Mouse (Mus musculus): ENCODE measurements at regions not wholly inside any gene's neighbourhood (a gene's known extent, or its start where the extent isn't known, plus 50 kb on each side); places are given as distances from the start of the nearest gene placed in this dataset.
"Not testable (repeated sequence)": the region's sequence is repeated elsewhere in the genome, so short reads cannot be mapped to it uniquely, and the experiment has no call there.

- Histone ChIP-seq H3K4me1 (ENCODE audit: insufficient read depth) (no peaks in the 10 kb centered on the region), H3K4me2 (ENCODE audit: low read depth, low read length) (no peak overlapping the region), H3K36me3 (replicated peaks; ENCODE audit: insufficient read depth, low read length) (no peaks in the 10 kb centered on the region), H3K4me3 (ENCODE audit: low read depth, low read length) (no peak overlapping the region), H3K9ac (replicated peaks) (no peak overlapping the region), H3K27ac (ENCODE audit: low read depth) (no peak overlapping the region), H3K27me3 (ENCODE audit: insufficient read depth, low read length) (no peaks in the 10 kb centered on the region), H3K9me3 (ENCODE audit: low read length) (no peaks in the 10 kb centered on the region)
- WGBS (ENCODE audit: insufficient replicate concordance), result 53% methylated on average over 3 of the region's 3 CpGs
- DNase-seq, result no peak
- ATAC-seq, result no peak
- TF ChIP-seq CTCF (IDR thresholded peaks at IDR 0.05; ENCODE audit: low read depth), result no peak
- TF ChIP-seq EP300 (IDR thresholded peaks at IDR 0.05; ENCODE audit: low read depth), result no peak
These were observed 350.5 kb upstream of the Hand2 start for GRCm38 (mm10) chr8:56970311-56970710.

DNA sequence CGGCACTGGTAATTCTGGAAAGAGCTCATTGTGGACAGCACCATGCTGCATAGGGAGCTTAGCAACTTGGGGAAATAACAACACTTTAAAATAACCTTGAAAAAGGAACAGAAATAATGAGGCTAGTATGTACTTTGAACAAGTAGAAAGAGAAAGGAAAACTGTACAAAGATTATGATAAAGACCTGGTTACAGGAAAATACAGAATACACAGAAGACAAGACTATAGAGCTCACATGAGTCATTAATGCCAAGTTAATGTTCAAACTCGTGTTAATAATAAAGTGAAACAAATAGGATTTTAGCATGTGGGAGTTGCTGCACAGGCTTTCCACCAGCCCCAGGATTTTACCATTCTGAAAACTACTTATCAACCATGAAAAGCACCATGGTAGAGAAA is 341.8 kb upstream of the Hand2 start:
- H3K4me2 ChIP-seq (ENCODE audit: low read depth, low read length), result no peak overlapping the region
- no peaks in the 10 kb centered on the region for H3K36me3 ChIP-seq (replicated peaks; ENCODE audit: insufficient read depth, low read length)
- no peak overlapping the region for H3K27ac ChIP-seq (ENCODE audit: low read depth)
- WGBS (ENCODE audit: insufficient replicate concordance), result 58% methylated on average over 2 of the region's 2 CpGs
- H3K4me1 ChIP-seq (ENCODE audit: insufficient read depth), result no peaks in the 10 kb centered on the region
- no peak for DNase-seq
- no peaks in the 10 kb centered on the region for H3K9me3 ChIP-seq (ENCODE audit: low read length)
- TF ChIP-seq EP300 (IDR thresholded peaks at IDR 0.05; ENCODE audit: low read depth) (no peak), CTCF (IDR thresholded peaks at IDR 0.05; ENCODE audit: low read depth) (no peak)
- H3K9ac ChIP-seq (replicated peaks), result no peak overlapping the region
- ATAC-seq, result no peak
- no peak overlapping the region for H3K4me3 ChIP-seq (ENCODE audit: low read depth, low read length)
- H3K27me3 ChIP-seq (ENCODE audit: insufficient read depth, low read length), result no peaks in the 10 kb centered on the region

DNA sequence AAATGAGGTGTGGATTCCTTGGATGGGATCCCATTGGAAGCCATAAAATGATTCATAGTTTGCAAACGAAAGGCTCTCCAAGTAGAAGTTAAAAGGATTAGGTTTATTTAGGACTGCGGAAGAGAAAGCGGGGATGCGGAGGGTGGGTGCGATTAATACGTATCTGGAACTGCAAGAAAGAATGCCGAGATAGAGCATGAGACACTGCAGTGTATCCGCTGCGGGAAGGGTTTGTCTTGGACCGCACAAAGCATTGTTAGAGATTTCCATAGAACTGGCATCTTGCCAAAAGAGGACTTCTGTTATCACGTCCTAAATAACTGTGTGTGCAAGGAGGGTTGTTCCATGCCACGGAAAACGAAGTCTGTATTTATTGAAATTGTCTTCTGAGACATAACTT is 341.4 kb upstream of the Hand2 start:
- H3K4me2 ChIP-seq (ENCODE audit: low read depth, low read length), result no peak overlapping the region; the same call in 1 of the 2 replicates
- no peak for DNase-seq

DNA sequence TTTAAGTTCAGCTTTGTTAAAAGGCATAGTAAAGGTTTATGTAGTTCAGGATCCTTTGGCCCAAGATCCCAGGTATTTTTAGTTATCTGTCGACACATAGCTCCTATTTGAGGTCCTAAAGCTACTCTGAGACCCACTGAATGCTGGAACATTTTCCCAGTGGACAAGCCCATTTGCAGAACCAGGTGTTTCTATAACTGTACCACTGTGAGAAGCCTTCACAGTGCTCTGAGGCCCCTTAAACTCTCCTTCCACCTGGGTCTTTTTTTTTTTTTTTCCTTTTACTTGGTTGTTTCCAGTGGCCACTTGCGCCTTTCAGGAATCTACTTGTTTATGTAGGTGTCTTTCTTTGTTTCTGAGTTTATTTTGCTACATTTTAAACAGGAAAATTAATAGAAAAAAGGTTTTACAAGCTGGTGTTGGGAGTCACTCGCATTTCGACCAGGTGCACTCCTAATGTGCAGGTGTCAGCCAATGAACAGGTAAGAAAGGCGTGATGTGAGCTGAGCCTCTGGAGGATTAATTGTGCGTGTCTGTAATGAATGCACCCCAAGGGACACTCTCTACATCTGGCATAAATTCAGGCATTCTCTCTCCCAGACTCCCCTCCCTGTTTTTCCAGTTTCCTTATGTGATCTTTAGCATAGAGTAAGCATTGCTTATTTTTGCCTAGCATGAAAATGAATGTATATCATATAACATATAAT is 310.3 kb upstream of the Hand2 start:
- Histone ChIP-seq H3K4me1 (ENCODE audit: insufficient read depth) (no peaks in the 10 kb centered on the region), H3K27ac (ENCODE audit: low read depth) (no peak overlapping the region), H3K36me3 (replicated peaks; ENCODE audit: insufficient read depth, low read length) (no peaks in the 10 kb centered on the region), H3K9me3 (ENCODE audit: low read length) (no peaks in the 10 kb centered on the region), H3K4me3 (ENCODE audit: low read depth, low read length) (no peak overlapping the region), H3K27me3 (ENCODE audit: insufficient read depth, low read length) (no peaks in the 10 kb centered on the region), H3K9ac (replicated peaks) (no peak overlapping the region), H3K4me2 (ENCODE audit: low read depth, low read length) (no peak overlapping the region)
- ATAC-seq, result no peak
- DNase-seq, result no peak
- WGBS (ENCODE audit: insufficient replicate concordance), result 71% methylated on average over 6 of the region's 6 CpGs
- TF ChIP-seq CTCF (IDR thresholded peaks at IDR 0.05; ENCODE audit: low read depth) (no peak), EP300 (IDR thresholded peaks at IDR 0.05; ENCODE audit: low read depth) (no peak)

More for the DNA sequence above, 341.4 kb upstream of the Hand2 start:
- 76% methylated on average over 13 of the region's 13 CpGs for WGBS (ENCODE audit: insufficient replicate concordance)
- Histone ChIP-seq H3K4me3 (ENCODE audit: low read depth, low read length) (no peak overlapping the region), H3K4me1 (ENCODE audit: insufficient read depth) (no peaks in the 10 kb centered on the region), H3K9ac (replicated peaks) (no peak overlapping the region), H3K27ac (ENCODE audit: low read depth) (no peak overlapping the region), H3K9me3 (ENCODE audit: low read length) (no peaks in the 10 kb centered on the region), H3K36me3 (replicated peaks; ENCODE audit: insufficient read depth, low read length) (no peaks in the 10 kb centered on the region), H3K27me3 (ENCODE audit: insufficient read depth, low read length) (no peaks in the 10 kb centered on the region)
- no peak for ATAC-seq
- TF ChIP-seq EP300 (IDR thresholded peaks at IDR 0.05; ENCODE audit: low read depth) (no peak), CTCF (IDR thresholded peaks at IDR 0.05; ENCODE audit: low read depth) (no peak)

GRCm38 (mm10) chr8:57013813-57014320 is 306.9 kb upstream of the Hand2 start:
- no peak for ATAC-seq
- no peak for TF ChIP-seq EP300 (IDR thresholded peaks at IDR 0.05; ENCODE audit: low read depth)
- TF ChIP-seq CTCF (IDR thresholded peaks at IDR 0.05; ENCODE audit: low read depth), result no peak

GRCm38 (mm10) chr8:57016329-57016728 is 304.5 kb upstream of the Hand2 start:
- no peaks in the 10 kb centered on the region for H3K36me3 ChIP-seq (replicated peaks; ENCODE audit: insufficient read depth, low read length)
- no peak overlapping the region for H3K9ac ChIP-seq (replicated peaks)
- DNase-seq (no peak), ATAC-seq (no peak)
- H3K27me3 ChIP-seq (ENCODE audit: insufficient read depth, low read length), result no peaks in the 10 kb centered on the region
- no peak overlapping the region for H3K4me2 ChIP-seq (ENCODE audit: low read depth, low read length)
- 72% methylated on average over 3 of the region's 3 CpGs for WGBS (ENCODE audit: insufficient replicate concordance)
- no peak overlapping the region for H3K27ac ChIP-seq (ENCODE audit: low read depth)
- TF ChIP-seq EP300 (IDR thresholded peaks at IDR 0.05; ENCODE audit: low read depth) (no peak), CTCF (IDR thresholded peaks at IDR 0.05; ENCODE audit: low read depth) (no peak)
- H3K4me3 ChIP-seq (ENCODE audit: low read depth, low read length), result no peak overlapping the region
- H3K9me3 ChIP-seq (ENCODE audit: low read length), result no peaks in the 10 kb centered on the region
- H3K4me1 ChIP-seq (ENCODE audit: insufficient read depth), result no peaks in the 10 kb centered on the region

More at GRCm38 (mm10) chr8:57013813-57014320, 306.9 kb upstream of the Hand2 start:
- WGBS (ENCODE audit: insufficient replicate concordance), result 56% methylated on average over 3 of the region's 3 CpGs
- Histone ChIP-seq H3K9me3 (ENCODE audit: low read length) (no peaks in the 10 kb centered on the region), H3K9ac (replicated peaks) (no peak overlapping the region), H3K36me3 (replicated peaks; ENCODE audit: insufficient read depth, low read length) (no peaks in the 10 kb centered on the region), H3K27ac (ENCODE audit: low read depth) (no peak overlapping the region), H3K4me1 (ENCODE audit: insufficient read depth) (no peaks in the 10 kb centered on the region), H3K27me3 (ENCODE audit: insufficient read depth, low read length) (no peaks in the 10 kb centered on the region), H3K4me2 (ENCODE audit: low read depth, low read length) (no peak overlapping the region), H3K4me3 (ENCODE audit: low read depth, low read length) (no peak overlapping the region)
- no peak for DNase-seq

GRCm38 (mm10) chr8:57028096-57028495 is 292.7 kb upstream of the Hand2 start:
- not testable (repeated sequence) for H3K4me2 ChIP-seq (ENCODE audit: low read depth, low read length); H3K4me1 ChIP-seq (ENCODE audit: insufficient read depth); H3K36me3 ChIP-seq (replicated peaks; ENCODE audit: insufficient read depth, low read length); H3K27ac ChIP-seq (ENCODE audit: low read depth); H3K4me3 ChIP-seq (ENCODE audit: low read depth, low read length); H3K27me3 ChIP-seq (ENCODE audit: insufficient read depth, low read length); H3K9me3 ChIP-seq (ENCODE audit: low read length); ATAC-seq; DNase-seq; H3K9ac ChIP-seq (replicated peaks)
- 69% methylated on average over 1 of the region's 1 CpGs for WGBS (ENCODE audit: insufficient replicate concordance)
